Mouse (Mus musculus) erythroblast, adult 5-6 weeks (primary cell): ENCODE measurements around the gene Pigp. TPM values are rescaled to one million over a fixed set of nuclear protein-coding genes. Genes with fewer than 3 reads are reported as not detected.
A peak's percentile ranks its signal among the peaks of the same experiment; 100 is the strongest.

Source experiments
- ATAC-seq: replicated peaks from 2 replicates; pipeline ENCODE4 v1.8.0; 2016; ENCODE audit warnings: moderate number of reproducible peaks, mild to moderate bottlenecking, moderate TSS enrichment, inconsistent platforms; ENCODE audit not compliant: poor library complexity, low FRiP score, severe bottlenecking
- total RNA-seq, 2 experiments: library from RNA; stranded (forward) in 1 of 2; stranded (reverse) in 1 of 2; fragments of 150-400 nt in 1 of 2; fragments of 200-764, 138-1000 nt in 1 of 2; gene quantifications; 2 replicates each; pipeline versions ENCODE4 v1.2.3 to v1.2.4; 2015 to 2017; ENCODE audit warnings: low replicate concordance in 2 of 2

The Pigp gene
- total RNA-seq (2015; ENCODE audit: low replicate concordance): 11.1 and 14.2 TPM in 2 replicates
- 5.0 TPM in 1 of 2 replicates, not detected in the other for total RNA-seq (2017; ENCODE audit: low replicate concordance)

DNA sequence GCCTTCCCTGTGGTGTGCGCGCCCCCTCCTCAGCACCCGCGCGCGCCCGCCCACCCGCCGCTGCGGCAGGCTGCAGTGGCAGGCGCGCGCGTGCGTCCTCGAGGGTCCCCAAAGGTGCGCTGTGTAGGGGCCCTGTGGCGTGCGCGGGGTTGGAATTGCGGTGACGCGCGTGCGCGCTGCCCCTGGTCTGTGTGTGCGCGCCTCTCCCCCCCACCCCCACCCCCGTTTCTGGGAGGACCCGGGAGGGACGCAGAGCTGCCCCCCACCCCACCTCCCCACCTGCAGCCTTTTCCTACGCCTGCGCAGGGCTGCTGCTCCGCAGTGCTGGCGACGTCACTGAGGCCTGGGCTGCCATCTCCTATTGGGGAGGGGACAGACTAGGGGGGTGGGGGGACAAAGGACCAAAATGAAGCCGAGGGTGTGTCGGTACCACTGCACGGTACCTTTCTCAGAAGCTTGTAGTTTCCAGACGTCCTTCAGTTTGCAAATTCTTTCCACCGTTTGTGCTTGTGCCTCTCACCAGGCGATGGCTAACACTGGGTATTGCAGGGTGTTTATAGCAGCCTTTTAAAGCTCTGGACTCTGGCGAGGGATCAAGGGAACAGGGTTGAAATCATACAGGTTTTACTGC lies at the start of gene Pigp:
TSS of gene Pigp (minus strand) at position 542 of the 631 bp plus-strand sequence.
- peak; percentile 36; the same call in 1 of the 2 replicates for ATAC-seq

DNA sequence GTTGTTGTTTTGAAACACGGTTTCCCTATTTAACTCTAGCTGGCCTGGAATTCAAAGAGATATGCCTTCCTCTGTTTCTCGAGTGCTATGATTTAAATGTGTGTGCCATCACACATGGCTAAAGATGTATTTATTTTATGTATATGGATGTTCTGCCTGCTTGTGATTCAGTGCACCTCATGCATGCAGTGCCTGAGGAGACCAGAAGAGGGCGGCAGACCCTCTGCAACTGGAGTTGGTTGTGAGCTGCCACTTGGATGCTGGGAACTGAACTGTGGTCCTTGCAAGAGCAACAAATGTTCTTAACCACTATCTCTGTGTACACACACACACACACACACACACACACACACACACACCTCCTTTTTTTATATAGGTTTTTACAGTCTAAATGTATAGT lies 48.9 kb upstream of the Pigp start:
- ATAC-seq: no peak

DNA sequence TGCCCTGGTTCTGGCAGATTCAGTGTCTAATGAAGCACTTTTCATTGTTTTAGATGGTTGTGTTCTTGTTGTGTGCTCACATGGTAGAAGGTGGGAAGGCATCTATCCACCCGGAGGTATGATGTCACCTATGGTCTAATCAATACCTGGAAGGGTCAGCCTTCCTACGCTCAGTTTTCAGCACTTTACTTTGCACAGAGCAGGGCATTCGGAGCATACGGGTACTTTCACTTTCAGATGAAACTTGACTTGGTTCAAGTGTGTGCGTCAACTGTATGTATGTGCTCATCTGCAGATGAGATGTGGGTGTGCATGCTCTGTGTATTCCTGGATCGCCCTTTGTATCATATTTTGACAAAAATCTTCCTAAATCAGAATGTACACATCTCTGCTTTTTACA lies 42.5 kb upstream of the Pigp start:
- no peak for ATAC-seq

DNA sequence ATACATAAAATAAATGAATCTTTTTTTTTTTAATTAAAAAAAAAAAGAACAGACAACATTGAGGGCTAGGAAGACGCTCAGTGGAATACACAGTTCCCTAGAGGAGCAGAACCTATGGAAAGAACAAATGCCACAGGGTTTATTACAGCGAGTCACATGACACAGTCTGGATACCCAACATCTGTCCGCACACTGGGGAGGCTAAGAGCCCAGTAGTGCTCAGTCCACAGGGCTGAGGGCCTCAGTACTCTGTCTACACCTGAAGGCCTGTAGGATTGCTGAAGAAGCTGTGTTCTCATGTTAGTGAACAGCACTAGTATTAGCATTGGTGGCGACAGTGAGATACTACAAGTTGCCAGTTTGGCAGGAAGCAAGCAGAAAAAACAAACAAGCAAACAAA lies 41.1 kb upstream of the Pigp start:
- ATAC-seq: no peak

DNA sequence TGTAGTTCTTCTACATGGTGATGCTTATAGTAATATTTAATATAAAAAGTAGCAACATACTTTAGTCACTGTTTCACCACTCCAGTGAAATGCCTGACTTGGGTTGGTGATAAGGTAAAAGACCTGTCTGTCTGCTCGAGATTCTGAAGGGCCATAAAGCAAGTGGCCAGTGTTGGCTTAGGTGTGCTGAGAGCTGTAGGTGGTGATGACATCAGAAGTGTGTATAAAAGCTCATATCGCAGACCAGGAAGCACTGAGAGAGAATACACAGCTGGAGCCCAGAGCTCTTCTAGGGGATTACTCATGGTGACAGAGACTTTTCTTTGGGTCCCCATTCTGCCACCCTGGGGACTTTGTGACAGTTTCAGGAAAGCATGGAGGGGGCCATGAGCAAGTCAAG lies 40.6 kb upstream of the Pigp start:
- ATAC-seq: no peak

DNA sequence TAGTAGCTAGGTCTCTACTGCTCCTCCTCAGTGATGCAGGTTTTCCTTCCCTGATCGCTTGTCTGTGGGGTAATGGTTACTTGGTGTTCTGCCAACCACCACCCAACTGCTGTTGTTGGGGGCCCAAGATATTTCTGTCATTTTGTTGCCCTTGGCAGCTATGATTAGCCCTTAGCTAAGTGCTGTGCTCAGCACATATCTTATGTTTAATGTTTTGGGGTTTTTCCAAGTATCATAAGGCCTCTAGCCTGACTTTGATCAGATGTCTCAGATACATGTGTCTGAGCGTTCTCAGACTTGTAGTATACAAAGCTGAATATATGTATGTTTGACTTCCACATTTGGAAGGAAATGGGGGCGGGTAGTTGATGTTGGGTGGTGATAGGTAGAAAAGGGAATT lies 39.6 kb upstream of the Pigp start:
- no peak for ATAC-seq

DNA sequence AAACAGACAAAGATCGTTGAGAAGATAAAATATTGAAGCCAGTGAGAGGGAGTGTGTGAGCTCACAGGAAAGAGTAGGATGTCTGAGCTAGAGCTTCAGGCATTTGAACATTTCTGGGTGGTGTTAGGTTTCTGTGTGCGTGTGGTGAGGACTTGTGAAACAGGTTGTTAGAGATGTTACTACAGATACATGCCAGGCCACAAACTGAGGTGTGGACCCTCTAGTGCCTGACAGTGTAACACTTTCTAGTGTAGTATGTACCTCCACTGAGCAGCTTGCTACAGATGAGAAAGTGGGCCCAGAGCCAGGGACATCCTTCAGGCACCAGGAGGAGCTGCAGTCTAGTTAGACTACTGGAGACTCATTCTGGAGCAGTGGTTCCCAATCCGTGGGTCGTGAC lies 30.5 kb upstream of the Pigp start:
- ATAC-seq: no peak

DNA sequence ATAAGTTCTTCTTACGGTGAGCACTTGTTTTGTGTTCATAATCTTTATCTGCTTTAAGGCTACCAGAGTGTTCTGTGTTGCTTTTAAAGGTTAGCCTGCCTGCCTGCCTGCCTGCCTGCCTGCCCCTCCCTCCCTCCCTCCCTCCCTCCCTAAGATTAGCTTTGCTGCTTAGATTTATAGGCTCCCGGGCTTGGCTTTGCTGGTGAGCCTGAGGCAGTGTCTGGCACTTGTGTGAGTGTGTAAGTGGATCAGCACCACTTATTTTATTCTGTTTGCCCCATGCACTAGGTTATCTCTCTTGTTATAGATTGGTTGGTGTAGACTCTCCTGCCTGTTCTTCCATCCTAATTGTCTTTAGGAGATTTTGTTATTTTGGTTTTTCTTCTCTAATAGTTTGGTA lies 30.0 kb upstream of the Pigp start:
- ATAC-seq: no peak

DNA sequence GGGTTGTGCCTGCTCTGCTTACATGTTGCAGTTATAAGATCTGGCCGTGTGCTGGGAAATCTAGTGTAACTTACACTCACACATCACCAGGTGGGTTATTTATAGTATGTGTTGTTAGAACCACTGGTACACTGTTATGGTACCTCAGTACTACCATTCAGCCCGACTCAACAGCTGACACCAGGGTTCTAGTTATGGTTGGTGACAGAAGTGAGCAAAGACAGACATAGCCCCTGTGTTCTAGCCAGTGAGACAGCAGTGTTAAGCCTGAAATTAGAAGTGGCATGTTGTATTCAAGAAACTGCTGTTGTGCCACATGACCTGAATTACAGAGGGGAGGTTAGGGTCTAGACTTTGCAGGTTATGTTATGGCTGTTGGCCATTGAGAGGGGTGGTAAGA lies 27.5 kb upstream of the Pigp start:
- ATAC-seq: no peak

DNA sequence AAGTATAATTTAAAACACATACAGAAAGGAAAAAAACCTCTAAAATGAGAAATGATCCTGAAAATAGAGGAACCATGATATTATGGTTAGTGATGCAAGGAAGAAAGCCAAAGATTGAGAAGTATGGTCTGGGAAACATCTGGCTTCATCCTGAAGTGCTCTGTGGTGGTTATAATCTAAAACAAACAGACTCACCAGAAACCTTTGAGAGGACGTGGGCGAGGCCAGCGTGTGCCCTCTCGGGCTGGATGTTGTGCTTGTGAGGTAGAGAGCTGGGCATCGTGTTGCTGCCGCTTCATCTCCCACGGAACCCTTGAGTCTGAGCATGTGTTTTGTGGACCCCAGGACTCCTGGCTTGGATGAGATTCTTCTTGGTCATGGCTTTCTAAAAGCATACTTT lies 25.0 kb upstream of the Pigp start:
- no peak for ATAC-seq

DNA sequence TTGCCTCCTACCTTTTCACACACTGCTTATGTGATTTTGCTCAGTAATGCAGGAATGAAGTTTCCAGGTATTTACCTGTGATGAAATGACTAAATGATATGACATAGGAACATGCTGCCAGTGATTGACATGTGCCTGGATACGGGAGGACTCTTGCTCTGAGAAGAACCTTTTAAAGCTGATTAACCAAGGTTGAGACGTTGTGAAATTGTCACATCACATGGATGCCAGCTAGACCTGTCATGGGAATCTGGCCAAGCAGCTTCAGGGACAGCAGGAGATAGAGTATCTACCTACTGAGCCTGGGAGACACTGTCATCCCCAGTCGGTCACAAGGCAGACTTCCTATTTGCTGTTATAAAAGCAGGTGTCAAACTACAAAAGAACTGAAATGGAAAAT lies 23.4 kb upstream of the Pigp start:
- no peak for ATAC-seq

DNA sequence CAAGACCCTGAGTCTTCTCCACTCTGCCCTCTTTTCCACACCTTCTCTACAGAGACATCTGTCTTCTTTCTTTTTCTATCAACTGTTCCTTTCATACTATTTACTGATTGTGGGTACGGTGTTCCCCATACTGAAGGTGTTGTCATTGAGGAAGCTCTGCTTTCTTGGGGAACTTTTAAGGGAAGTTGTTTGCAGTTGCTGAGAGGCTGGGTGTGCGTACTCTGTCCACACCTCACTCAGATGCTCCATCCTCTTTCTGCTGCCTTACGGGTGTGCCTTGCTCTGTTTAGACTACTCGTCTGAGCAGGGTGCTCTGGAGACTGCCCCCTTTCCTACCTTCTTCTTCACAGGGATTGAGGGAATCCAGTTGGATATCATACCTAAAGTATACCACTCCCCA lies 20.7 kb upstream of the Pigp start:
- ATAC-seq: no peak

DNA sequence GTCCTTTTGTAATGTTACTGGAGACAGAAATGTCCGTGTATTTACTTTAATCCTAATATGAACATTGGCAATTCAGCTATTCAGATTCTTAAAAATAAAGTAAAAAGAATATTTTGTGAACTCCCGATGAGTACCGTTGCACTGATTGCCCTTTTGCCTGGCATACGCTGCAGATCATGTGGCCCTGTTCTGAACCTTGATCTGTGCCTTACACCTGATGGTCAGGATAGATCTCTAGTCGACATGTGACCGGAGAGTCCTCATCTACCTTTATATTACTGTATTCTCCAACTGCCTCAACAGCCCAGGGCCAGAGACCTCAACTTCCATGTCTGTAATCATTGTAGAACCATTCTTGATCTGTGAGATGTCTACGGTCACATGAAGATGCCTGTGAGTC lies 16.0 kb upstream of the Pigp start:
- no peak for ATAC-seq

DNA sequence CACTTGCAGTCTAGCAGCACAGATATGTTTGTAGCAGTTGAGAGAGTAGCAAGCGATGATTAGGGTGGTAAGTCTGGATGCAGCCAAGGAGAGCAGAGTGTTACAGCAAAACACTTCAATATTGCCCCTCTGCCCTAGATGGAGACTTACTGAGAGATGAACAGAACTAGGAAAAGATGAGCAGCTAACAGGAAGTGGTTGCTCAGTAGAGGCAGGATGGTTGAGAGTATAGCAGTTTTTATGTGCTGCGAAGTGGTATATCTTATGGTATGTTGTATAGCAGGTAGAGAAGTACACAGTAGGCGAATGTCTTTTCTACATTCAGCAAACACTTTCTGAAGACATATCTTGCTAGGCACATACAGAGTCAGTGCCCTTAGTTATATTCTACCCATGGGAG lies 11.6 kb upstream of the Pigp start:
- no peak for ATAC-seq

DNA sequence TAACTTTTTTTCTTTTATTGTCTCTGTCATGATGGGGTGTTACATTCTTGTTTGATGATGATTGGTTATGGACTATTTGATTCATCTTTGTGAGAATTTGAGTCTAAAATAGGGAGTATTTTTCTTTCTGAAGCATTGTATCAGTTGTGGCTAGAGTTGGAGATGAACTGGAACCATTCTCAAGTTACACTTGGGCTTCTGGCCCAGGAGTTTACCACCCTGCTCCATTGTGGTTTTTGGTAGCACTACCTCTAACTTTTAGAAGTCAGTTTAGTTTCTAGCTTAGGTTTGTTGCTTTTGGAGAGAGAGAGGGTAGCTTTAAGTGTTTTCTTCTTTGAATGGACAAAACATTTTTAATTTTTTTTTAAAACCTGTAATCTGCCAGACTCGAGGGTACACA lies 7.7 kb upstream of the Pigp start:
- no peak for ATAC-seq

DNA sequence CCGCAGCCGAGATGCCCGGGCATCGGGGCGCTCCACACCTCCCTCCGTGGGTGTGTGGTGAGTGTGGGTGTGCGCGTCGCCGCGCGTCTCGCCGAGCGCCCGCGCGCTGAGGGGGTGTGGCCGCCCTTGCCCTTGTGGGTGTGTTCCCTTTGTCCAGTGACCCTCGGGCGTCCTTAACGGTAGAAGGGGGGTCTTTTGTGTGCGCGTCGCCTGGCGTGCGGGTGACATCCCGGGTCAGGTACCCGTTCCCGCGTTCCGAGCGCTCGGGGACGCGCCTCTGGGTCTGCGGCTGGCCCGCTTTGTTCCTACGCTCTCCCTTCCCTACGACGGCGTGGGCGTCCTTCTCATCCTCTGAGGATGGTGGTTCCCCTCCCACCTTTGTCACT lies 734 bp downstream of the Pigp start:
- ATAC-seq: peak; percentile 79

DNA sequence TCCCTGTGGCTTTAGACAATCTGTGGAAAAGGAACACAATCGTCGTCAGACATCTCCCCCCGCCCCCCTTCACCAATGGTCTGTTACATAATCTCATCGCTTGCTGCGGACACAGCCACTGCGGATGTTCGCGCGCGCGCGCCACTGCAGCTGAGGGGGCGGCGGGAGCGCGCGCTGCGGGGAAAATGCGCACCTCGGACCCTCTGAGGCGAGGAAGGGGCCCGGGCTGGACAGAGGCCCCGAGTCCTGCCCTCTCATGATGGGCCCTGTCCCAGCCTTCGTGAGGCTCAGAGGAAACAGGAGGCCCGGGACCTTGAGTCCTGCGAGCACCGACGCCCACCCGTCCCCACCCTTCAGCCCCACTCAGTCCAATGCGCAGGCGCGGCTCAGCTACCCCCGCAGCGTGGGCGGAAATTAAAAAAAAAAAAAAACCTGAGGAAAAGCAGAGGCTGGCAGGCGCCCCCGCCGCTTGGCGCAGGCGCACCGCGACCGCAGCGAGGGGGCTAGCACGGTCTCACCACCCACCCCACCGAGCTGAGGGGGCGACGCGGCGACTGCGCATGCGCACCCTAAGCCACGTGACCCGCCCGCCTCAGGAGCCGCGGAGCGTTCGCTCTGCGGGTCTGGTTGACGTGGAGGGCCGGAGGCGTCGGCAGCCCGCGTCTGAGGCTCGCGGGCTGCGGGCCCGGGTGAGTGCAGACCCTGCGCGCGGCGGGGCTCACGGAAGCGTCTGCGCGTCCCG lies 1.3 kb downstream of the Pigp start, which contains the start of gene Ttc3:
TSS of gene Ttc3 (plus strand) at position 446 of the 742 bp plus-strand sequence.
- peak; percentile 77 for ATAC-seq

DNA sequence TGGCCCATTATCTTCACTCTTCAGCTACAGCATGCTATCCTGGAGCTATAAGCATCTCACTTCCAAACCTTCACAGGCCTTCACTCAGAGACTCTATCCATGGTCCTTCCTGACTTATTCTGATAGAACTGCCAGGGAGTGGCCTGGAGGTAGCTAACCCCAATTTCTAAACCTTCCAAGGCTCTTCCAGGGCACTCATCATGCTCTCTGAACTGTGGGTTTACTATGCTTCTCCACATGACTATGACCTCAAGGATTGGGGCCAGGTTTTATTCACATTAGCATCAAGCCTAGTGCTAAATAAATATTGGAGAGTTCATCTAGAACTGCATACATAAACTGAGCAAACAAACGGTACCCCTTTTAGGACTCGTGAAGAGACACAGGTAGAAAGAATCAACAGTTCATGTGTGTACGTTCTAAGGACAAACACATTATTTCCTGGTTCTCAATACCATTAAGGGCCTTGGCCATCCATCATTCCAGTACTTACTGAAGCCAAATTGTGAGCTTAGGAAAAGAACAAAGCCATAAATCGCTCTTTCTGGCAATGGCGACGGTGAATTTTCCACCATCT lies 2.0 kb downstream of the Pigp start:
- ATAC-seq: no peak

DNA sequence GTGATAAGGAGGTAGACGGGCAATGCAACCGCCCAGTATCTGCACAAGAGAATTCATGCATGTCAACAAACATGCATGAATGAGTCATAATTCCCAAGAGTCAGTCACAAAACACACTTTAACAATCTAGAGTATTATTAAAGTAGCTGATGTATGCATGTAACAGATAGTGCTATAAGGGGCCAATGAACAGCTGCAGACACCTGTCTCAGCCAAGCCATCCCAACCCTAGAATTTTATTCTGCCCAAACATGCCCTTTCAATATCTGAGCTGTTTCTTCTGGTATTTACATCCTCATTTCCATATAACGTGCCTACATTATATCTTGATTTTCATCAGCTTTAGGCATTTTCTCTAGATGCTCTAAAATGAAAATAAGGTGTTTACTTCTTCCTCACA lies 6.2 kb downstream of the Pigp start:
- ATAC-seq: no peak

DNA sequence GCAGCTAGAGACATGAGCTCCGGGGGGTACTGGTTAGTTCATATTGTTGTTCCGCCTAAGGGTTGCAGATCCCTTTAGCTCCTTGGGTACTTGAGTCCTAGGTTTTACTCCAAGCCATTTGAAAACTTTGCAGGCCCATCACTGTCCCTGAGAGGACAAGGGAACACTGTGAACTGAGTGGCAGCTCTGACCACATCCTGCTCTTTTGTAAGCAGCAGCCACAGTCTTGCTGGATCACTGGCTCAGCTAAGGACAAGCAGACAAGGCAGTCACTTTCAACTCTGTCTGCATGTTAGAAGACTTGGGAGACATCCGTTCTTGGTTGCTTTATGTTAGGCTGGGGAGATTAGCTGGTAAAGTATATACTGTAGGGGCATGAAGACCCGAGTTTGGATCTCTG lies 7.8 kb downstream of the Pigp start:
- ATAC-seq: no peak

DNA sequence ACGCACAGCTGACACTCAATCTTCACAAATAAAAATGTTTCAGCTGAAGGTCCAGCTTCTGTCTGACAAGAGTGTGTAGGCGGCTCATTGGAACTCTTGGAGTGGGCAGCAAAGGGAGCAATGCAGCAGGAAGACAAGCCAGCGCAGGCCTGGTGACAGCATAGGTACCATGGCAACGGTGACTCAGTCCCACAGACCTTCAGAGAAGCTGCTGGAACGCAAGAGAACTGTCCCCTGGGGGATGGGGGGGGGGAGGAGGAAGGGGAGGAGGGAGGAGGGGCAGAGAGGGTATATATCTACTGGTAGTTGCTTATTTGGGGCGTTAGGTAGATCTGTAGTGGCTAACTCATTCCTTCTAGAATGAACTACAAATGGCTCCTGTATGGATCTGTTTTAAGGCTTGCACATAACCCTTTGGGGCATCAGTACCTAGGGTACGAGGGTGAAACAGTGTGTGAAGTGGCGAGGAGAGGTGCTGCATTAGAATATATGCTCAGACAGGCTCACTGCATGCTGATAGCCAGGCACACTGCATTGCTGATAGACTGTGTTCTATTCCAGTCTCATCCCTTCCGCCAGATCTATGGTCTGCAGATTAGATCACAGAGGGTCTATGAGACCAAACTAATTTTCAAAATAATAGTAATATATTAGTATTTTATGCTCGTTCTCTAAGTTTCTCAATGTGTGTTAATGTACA lies 9.3 kb downstream of the Pigp start:
- no peak for ATAC-seq
